ENCODE assay signal across 8 mouse cellular contexts in genomic region chr7:25385850-25386555, GRCm38 (mm10). TPM values are rescaled to one million over a fixed set of nuclear protein-coding genes. Genes with fewer than 3 reads are reported as not detected.
DNase-seq lines count a peak whose midpoint lies in the region; TF ChIP-seq lines count a peak whose summit lies in the region.

No protein-coding gene starts in this region.

- no peak overlapping the region for H3K4me3 ChIP-seq in thymus, adult 2 months (ENCODE audit: control insufficient read depth, insufficient read depth, low read length)
- no peak overlapping the region for H3K4me3 ChIP-seq in testis, adult 2 months (ENCODE audit: control insufficient read depth, low read depth, low read length)

- peaks cover 24% of the 10 kb centered on the region for H3K4me1 ChIP-seq in thymus, adult 2 months (replicated peaks; ENCODE audit: control insufficient read depth, insufficient read depth, low read length)
- H3K4me1 ChIP-seq in testis, adult 2 months (ENCODE audit: control insufficient read depth, insufficient read depth, low read length): peaks cover 2% of the 10 kb centered on the region

- peak overlapping the region; percentile 50; the same call in 1 of the 2 replicates for H3K27ac ChIP-seq in thymus, adult 2 months (ENCODE audit: control insufficient read depth, insufficient read depth, low read length)
- H3K27ac ChIP-seq in testis, adult 2 months (ENCODE audit: control insufficient read depth, insufficient read depth, low read depth, low read length): peak overlapping the region; percentile 50; the same call in 1 of the 2 replicates

- peaks cover 11% of the 10 kb centered on the region; the same call in 1 of the 2 replicates for H3K36me3 ChIP-seq in thymus, adult 2 months (ENCODE audit: control insufficient read depth, insufficient read depth, low read length)
- no peaks in the 10 kb centered on the region; the same call in 1 of the 2 replicates for H3K36me3 ChIP-seq in testis, adult 2 months (ENCODE audit: control insufficient read depth, insufficient read depth, low read length)

- H3K27me3 ChIP-seq in thymus, adult 2 months (ENCODE audit: control insufficient read depth, insufficient read depth, low read length): no peaks in the 10 kb centered on the region
- H3K27me3 ChIP-seq in testis, adult 2 months (ENCODE audit: control insufficient read depth, insufficient read depth, low read length): no peaks in the 10 kb centered on the region

- 43% methylated on average over 12 of the region's 12 CpGs for WGBS in thymus, adult 2 months

- no peak for TF ChIP-seq CTCF in thymus, adult 2 months (IDR thresholded peaks at IDR 0.05; ENCODE audit: borderline replicate concordance, control insufficient read depth, extremely low read depth, insufficient read depth, low read length, poor library complexity)
- no peak for TF ChIP-seq CTCF in testis, adult 2 months (IDR thresholded peaks at IDR 0.05; ENCODE audit: control insufficient read depth, insufficient read depth, insufficient replicate concordance, low read depth, low read length)

- TF ChIP-seq POLR2A in thymus, adult 2 months (IDR thresholded peaks at IDR 0.05; ENCODE audit: control insufficient read depth, extremely low read depth, insufficient read depth, low read length, poor library complexity): no peak
- no peak for TF ChIP-seq POLR2A in testis, adult 2 months (IDR thresholded peaks at IDR 0.05; ENCODE audit: control insufficient read depth, low read depth, low read length)

- DNase-seq in thymus, adult 2 months: peak; percentile 27
- DNase-seq in thymus, postnatal 10 days (ENCODE audit: low spot score in 2 of 2): no peak
- DNase-seq in brain, adult 2 months (ENCODE audit: low read depth, low spot score): peak; percentile 91
- peak; percentile 93 to 96 for DNase-seq in heart, adult 18-20 months
- DNase-seq in kidney, adult 8-10 months: peak; percentile 95
- peak; percentile 93 to 96 for DNase-seq in lung, postnatal 4 days
- no peak for DNase-seq in embryo, embryonic 11 days

RNA-seq across cellular contexts. Expression of gene Lipe, which starts 12.5 kb away (rescaled TPM):
- 75.3 and 91.6 TPM in 2 replicates for polyA plus RNA-seq in thymus, adult 2 months (2012; rRNA removed)
- 10 to 100 TPM; 36.8 to 75.1 TPM for total RNA-seq in heart, adult 18-20 months (2021)
- polyA plus RNA-seq in testis, adult 2 months (2012; rRNA removed): 250 and 254 TPM in 2 replicates

RNA-seq across cellular contexts. Expression of gene Cnfn, which starts 16.5 kb away (rescaled TPM):
- 13.4 and 20.6 TPM in 2 replicates for polyA plus RNA-seq in thymus, adult 2 months (2012; rRNA removed)
- total RNA-seq in heart, adult 18-20 months (2021): not detected
- polyA plus RNA-seq in testis, adult 2 months (2012; rRNA removed): 0.26 TPM in 1 of 2 replicates, not detected in the other

RNA-seq across cellular contexts. Expression of gene Cxcl17, which starts 26.7 kb away (rescaled TPM):
- 0.56 and 1.2 TPM in 2 replicates for polyA plus RNA-seq in thymus, adult 2 months (2012; rRNA removed)
- 1 to 10 TPM in 1 of 2 experiments, not detected in 1; 1.1 TPM for total RNA-seq in heart, adult 18-20 months (2021)
- polyA plus RNA-seq in testis, adult 2 months (2012; rRNA removed): not detected in 2 replicates

Comparison
In these comparisons a context has a peak if more than half of its experiments do, and no peak if none do; other contexts are left out.
1. DNase-seq: peak in thymus, adult 2 months (single experiment), brain, adult 2 months (single experiment), heart, adult 18-20 months (2 of 2), kidney, adult 8-10 months (2 of 2) and lung, postnatal 4 days (2 of 2); none in thymus, postnatal 10 days (0 of 2) and embryo, embryonic 11 days (single experiment).
2. RNA of gene Cnfn, which starts 16.5 kb away (polyA plus RNA-seq): 13.4 to 20.6 TPM in thymus, adult 2 months; 0.26 TPM in testis, adult 2 months; every median in the first group is over 10 times any median in the second.